Mouse (Mus musculus): ENCODE measurements around the gene Tubgcp2.

GRCm38 (mm10) chr7:139984505-139984904, 52.0 kb downstream of the Tubgcp2 start:
- TF ChIP-seq CTCF (IDR thresholded peaks at IDR 0.05; ENCODE audit: borderline replicate concordance, insufficient read depth, low read length) (no peak), POLR2A (IDR thresholded peaks at IDR 0.05; ENCODE audit: low read depth, low read length) (no peak)
